Comparison of ENCODE assay signal across 18 mouse cellular contexts in genomic region chr17:5650124-5650523, GRCm38 (mm10).
"Had no signal": no experiment of that assay in that cellular context is flagged by ENCODE, and none has a peak within 500 bp of the region (broad histone marks: within the 10 kb centered on the region; RNA-seq: fewer than 3 reads in every experiment).

No protein-coding gene starts in this region.

- H3K27me3 ChIP-seq: limb, embryonic 12.5 days; limb, embryonic 15.5 days; liver, embryonic 12.5 days; liver, embryonic 15.5 days; lung, embryonic 15.5 days; midbrain, embryonic 13.5 days had no signal

- H3K9ac ChIP-seq: limb, embryonic 12.5 days; limb, embryonic 15.5 days; liver, embryonic 12.5 days; liver, embryonic 15.5 days; lung, embryonic 15.5 days; midbrain, embryonic 13.5 days had no signal

- H3K9me3 ChIP-seq: limb, embryonic 12.5 days; limb, embryonic 15.5 days; liver, embryonic 12.5 days; liver, embryonic 15.5 days; lung, embryonic 15.5 days; megakaryocyte, embryonic 14.5 days; midbrain, embryonic 10.5 days; midbrain, embryonic 13.5 days had no signal

- DNase-seq: kidney, adult 18-20 months; kidney, adult 9 months; kidney, postnatal 36 days; layer of hippocampus, postnatal 36 days; lung, adult 18-20 months; lung, postnatal 10 days; lung, postnatal 36 days had no signal

- H3K36me3 ChIP-seq: limb, embryonic 12.5 days; limb, embryonic 15.5 days; liver, embryonic 15.5 days; lung, embryonic 15.5 days; midbrain, embryonic 10.5 days; midbrain, embryonic 13.5 days had no signal

- H3K4me3 ChIP-seq: left cerebral cortex, adult 2 months; limb, embryonic 12.5 days; limb, embryonic 15.5 days; liver, embryonic 12.5 days; liver, embryonic 15.5 days; lung, embryonic 15.5 days; megakaryocyte, embryonic 14.5 days; midbrain, embryonic 10.5 days; midbrain, embryonic 13.5 days had no signal

- H3K4me1 ChIP-seq: liver, embryonic 12.5 days; liver, embryonic 15.5 days; lung, embryonic 15.5 days; midbrain, embryonic 10.5 days; midbrain, embryonic 13.5 days had no signal

- ATAC-seq: intestine, embryonic 16.5 days; liver, embryonic 12.5 days; midbrain, embryonic 13.5 days had no signal

- H3K27ac ChIP-seq: left cerebral cortex, adult 2 months; limb, embryonic 12.5 days; limb, embryonic 15.5 days; liver, embryonic 12.5 days; liver, embryonic 15.5 days; lung, embryonic 15.5 days; midbrain, embryonic 10.5 days; midbrain, embryonic 13.5 days; stomach, postnatal 0 days had no signal

- H3K4me2 ChIP-seq: limb, embryonic 12.5 days; limb, embryonic 15.5 days; liver, embryonic 12.5 days; liver, embryonic 15.5 days; lung, embryonic 15.5 days; midbrain, embryonic 13.5 days had no signal
